Mouse (Mus musculus) embryonic facial prominence, embryonic 11.5 days (tissue): ENCODE measurements at regions not wholly inside any gene's neighbourhood (a gene's known extent, or its start where the extent isn't known, plus 50 kb on each side); places are given as distances from the start of the nearest gene placed in this dataset.

Source experiments
- ATAC-seq: fragments of 200-750 bp; cut with Nextera tagmentation; replicated peaks from 2 replicates; pipeline ENCODE4 v1.8.0; 2017; ENCODE audit warnings: low read depth; ENCODE audit not compliant: insufficient number of reproducible peaks, low FRiP score, low TSS enrichment
- DNase-seq: peaks from one replicate; pipeline ENCODE4 v3.0.0-alpha.2; 2015; ENCODE audit warnings: low spot score
- H3K27ac ChIP-seq: fragments of 300-500 bp; sonication (generic); replicated peaks from 2 replicates; pipeline ENCODE4 v1.5.1; 2014; ENCODE audit warnings: mild to moderate bottlenecking, low read depth, low read length, control low read depth
- H3K27me3 ChIP-seq: fragments of 300-500 bp; sonication (generic); 2 replicates; pipeline ENCODE4 v1.6.1; 2014; ENCODE audit warnings: mild to moderate bottlenecking, low read length, moderate library complexity, mixed read lengths; ENCODE audit not compliant: control insufficient read depth, insufficient read depth
- H3K36me3 ChIP-seq: fragments of 300-500 bp; sonication (generic); replicated peaks from 2 replicates; pipeline ENCODE4 v1.6.1; 2014; ENCODE audit warnings: low read depth, mild to moderate bottlenecking, low read length, moderate library complexity, mixed read lengths; ENCODE audit not compliant: control insufficient read depth, insufficient read depth
- H3K4me1 ChIP-seq: fragments of 300-500 bp; sonication (generic); 2 replicates; pipeline ENCODE4 v1.6.1; 2014; ENCODE audit warnings: low read length, mixed read lengths; ENCODE audit not compliant: control insufficient read depth, insufficient read depth
- H3K4me2 ChIP-seq: fragments of 300-500 bp; sonication (generic); 2 replicates; pipeline ENCODE4 v1.6.1; 2014; ENCODE audit warnings: low read depth, mild to moderate bottlenecking, control low read depth, low read length, moderate library complexity
- H3K4me3 ChIP-seq: fragments of 300-500 bp; sonication (generic); 2 replicates; pipeline ENCODE4 v1.5.1; 2014; ENCODE audit warnings: low read depth, low read length, control low read depth
- H3K9ac ChIP-seq: fragments of 300-500 bp; sonication (generic); replicated peaks from 2 replicates; pipeline ENCODE4 v1.6.1; 2014; ENCODE audit warnings: mild to moderate bottlenecking, control low read depth, low read length
- H3K9me3 ChIP-seq: fragments of 300-500 bp; sonication (generic); replicated peaks from 2 replicates; pipeline ENCODE4 v1.6.1; 2016; ENCODE audit warnings: mild to moderate bottlenecking, low read length, inconsistent platforms, mixed read lengths; ENCODE audit not compliant: control insufficient read depth
- WGBS: fragments of 180-500 bp; shearing (Covaris S2); extraction: QIAGEN DNeasy Blood & Tissue Kit; methylation state at CpG from one replicate; pipeline ENCODE4 v1.1.7; 2014; 5-methylcytosine and 5-hydroxymethylcytosine counted together

GRCm38 (mm10) chr5:119944371-119944770 is 111.9 kb downstream of the Tbx5 start:
- ATAC-seq, result no peak
- WGBS, result 44% methylated on average over 10 of the region's 10 CpGs
- H3K36me3 ChIP-seq, result no peaks in the 10 kb centered on the region
- H3K4me1 ChIP-seq, result no peaks in the 10 kb centered on the region
- no peak overlapping the region for H3K4me3 ChIP-seq
- no peak overlapping the region for H3K27ac ChIP-seq
- no peaks in the 10 kb centered on the region for H3K27me3 ChIP-seq
- no peak overlapping the region for H3K9ac ChIP-seq
- H3K4me2 ChIP-seq, result no peak overlapping the region
- no peaks in the 10 kb centered on the region for H3K9me3 ChIP-seq
- peak; percentile 70 for DNase-seq

- H3K9ac ChIP-seq, result no peak overlapping the region
- no peaks in the 10 kb centered on the region for H3K9me3 ChIP-seq
- DNase-seq (peak; percentile 26), ATAC-seq (no peak)
- WGBS, result 82% methylated on average over 4 of the region's 4 CpGs
- H3K4me3 ChIP-seq, result no peak overlapping the region
- H3K4me1 ChIP-seq, result no peaks in the 10 kb centered on the region
- no peaks in the 10 kb centered on the region for H3K27me3 ChIP-seq
- no peaks in the 10 kb centered on the region for H3K36me3 ChIP-seq
- no peak overlapping the region for H3K4me2 ChIP-seq
- H3K27ac ChIP-seq, result no peak overlapping the region
Measured at GRCm38 (mm10) chr5:119948399-119948798, 115.9 kb downstream of the Tbx5 start.

GRCm38 (mm10) chr5:119952085-119952484 is 119.6 kb downstream of the Tbx5 start:
- H3K36me3 ChIP-seq, result no peaks in the 10 kb centered on the region
- DNase-seq (no peak), ATAC-seq (no peak)
- H3K9ac ChIP-seq, result no peak overlapping the region
- 75% methylated on average over 2 of the region's 2 CpGs for WGBS
- H3K9me3 ChIP-seq, result no peaks in the 10 kb centered on the region
- no peaks in the 10 kb centered on the region for H3K27me3 ChIP-seq
- H3K27ac ChIP-seq, result no peak overlapping the region
- no peaks in the 10 kb centered on the region for H3K4me1 ChIP-seq
- H3K4me3 ChIP-seq, result no peak overlapping the region
- H3K4me2 ChIP-seq, result no peak overlapping the region

DNA sequence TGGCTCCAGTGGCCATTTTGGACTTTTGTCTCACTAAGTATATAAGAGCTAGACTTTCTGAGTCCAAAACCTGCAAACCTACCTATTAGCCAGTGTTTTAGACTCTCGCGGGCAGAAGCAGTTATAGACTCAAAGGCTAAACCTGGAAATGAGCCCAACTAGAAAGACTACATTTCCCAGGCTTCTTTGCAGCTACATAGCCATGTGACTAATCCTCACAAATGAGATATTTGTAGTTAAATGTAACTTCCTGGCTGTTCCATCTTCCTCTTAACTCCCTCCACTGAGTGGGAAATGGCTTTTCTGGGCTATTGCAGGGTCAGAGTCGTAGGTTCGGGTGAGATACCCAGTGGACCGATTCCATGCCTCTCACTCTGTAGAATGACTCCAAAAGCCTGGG is 120.7 kb downstream of the Tbx5 start:
- H3K4me1 ChIP-seq, result no peaks in the 10 kb centered on the region
- ATAC-seq (no peak), DNase-seq (no peak)
- no peak overlapping the region for H3K4me3 ChIP-seq
- no peaks in the 10 kb centered on the region for H3K36me3 ChIP-seq
- 84% methylated on average over 5 of the region's 5 CpGs for WGBS
- H3K27me3 ChIP-seq, result no peaks in the 10 kb centered on the region
- no peaks in the 10 kb centered on the region for H3K9me3 ChIP-seq
- no peak overlapping the region for H3K27ac ChIP-seq
- H3K9ac ChIP-seq, result no peak overlapping the region
- no peak overlapping the region for H3K4me2 ChIP-seq

DNA sequence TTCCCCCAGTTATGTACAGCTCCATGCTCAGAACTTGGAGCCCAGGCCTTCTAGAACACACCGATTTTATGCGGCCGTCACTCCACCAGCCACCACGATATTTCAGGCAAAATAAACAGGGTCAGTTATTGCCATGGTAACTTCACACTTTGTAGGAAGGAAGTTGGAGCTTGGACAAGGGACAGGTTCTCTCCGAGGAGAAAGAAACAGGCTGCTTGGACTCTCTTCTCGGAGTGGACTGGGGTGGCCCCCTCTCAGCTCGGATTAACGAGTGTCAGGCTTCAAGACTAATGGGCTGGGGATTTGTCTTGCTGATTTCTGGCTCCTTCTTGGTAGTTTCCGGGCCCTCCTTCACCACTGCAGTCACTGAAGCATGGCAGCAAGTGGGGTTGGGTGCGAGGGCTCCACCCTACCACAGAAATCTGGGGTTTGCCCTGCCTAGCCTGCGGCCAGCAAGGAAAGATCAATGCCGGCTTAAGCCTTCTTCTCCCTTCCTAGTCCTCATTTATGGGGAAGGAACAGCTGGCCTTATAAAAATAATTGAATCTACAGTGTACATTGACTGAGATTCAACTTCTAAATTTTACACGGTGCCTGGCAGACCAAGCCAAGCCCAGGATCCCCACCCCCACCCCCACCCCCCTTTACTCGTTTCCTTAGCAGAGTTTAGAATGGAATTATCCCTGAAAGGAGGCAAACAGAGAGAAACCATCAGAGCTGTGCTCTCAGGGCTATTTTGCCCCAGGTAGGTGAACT is 121.5 kb downstream of the Tbx5 start:
- no peaks in the 10 kb centered on the region for H3K36me3 ChIP-seq
- no peaks in the 10 kb centered on the region for H3K9me3 ChIP-seq
- H3K27me3 ChIP-seq, result no peaks in the 10 kb centered on the region
- WGBS, result 70% methylated on average over 14 of the region's 14 CpGs
- no peaks in the 10 kb centered on the region for H3K4me1 ChIP-seq
- H3K9ac ChIP-seq, result no peak overlapping the region
- DNase-seq (no peak), ATAC-seq (no peak)
- H3K4me2 ChIP-seq, result no peak overlapping the region
- H3K27ac ChIP-seq, result no peak overlapping the region
- H3K4me3 ChIP-seq, result no peak overlapping the region

DNA sequence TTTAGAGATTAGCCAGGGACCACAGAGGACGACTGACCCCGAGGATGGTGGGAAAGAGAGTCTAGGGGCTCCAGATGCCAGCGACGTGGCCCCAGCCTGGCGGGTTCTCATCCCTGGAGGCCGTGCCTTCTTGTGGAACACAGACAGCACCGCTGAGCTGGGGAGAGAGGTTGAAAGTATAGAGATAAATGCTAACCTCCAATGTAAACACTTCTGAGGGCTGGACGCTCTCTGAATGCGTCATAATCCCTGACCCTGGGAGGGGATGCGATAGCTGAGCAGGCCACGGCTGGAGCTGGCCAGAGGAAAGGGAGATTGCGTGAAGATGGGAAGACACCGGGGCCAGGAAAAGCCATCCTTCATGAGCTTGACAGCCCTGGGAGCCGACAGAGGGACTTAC is 126.5 kb downstream of the Tbx5 start:
- Histone ChIP-seq H3K9ac (no peak overlapping the region), H3K27ac (no peak overlapping the region), H3K4me3 (no peak overlapping the region), H3K4me2 (no peak overlapping the region), H3K9me3 (no peaks in the 10 kb centered on the region), H3K27me3 (no peaks in the 10 kb centered on the region), H3K4me1 (no peaks in the 10 kb centered on the region), H3K36me3 (no peaks in the 10 kb centered on the region)
- ATAC-seq (peak; percentile 23; the same call in 1 of the 2 replicates), DNase-seq (no peak)
- 32% methylated on average over 14 of the region's 14 CpGs for WGBS

DNA sequence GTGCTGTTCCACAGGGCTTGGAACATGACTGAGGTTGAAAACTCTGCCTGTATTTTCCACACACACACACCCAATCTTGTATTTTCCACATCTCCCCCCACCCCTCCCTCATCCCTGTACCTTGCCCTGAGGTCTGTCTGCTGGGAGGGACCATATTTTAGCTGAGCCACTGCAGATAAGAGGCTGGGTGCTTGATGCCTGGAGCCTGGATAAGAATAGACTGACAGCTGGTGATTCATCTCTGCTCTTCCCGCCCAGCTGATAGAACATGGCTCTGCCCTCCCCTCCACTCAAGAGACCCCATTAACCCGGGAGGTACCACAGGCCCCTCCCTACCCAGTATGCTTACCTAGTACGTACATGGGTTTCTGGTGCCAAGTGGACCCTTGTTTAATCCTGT is 132.3 kb downstream of the Tbx5 start:
- no peak for ATAC-seq
- WGBS, result 79% methylated on average over 3 of the region's 3 CpGs
- H3K27me3 ChIP-seq, result no peaks in the 10 kb centered on the region

GRCm38 (mm10) chr5:119971286-119971685 is 138.8 kb downstream of the Tbx5 start:
- Histone ChIP-seq H3K27me3 (no peaks in the 10 kb centered on the region), H3K4me3 (no peak overlapping the region), H3K9me3 (no peaks in the 10 kb centered on the region), H3K9ac (no peak overlapping the region), H3K27ac (no peak overlapping the region), H3K4me1 (no peaks in the 10 kb centered on the region), H3K36me3 (no peaks in the 10 kb centered on the region), H3K4me2 (no peak overlapping the region)
- ATAC-seq (no peak), DNase-seq (no peak)
- WGBS, result 88% methylated on average over 16 of the region's 16 CpGs

More for the DNA sequence above, 132.3 kb downstream of the Tbx5 start:
- no peaks in the 10 kb centered on the region for H3K36me3 ChIP-seq
- H3K27ac ChIP-seq, result no peak overlapping the region
- H3K9ac ChIP-seq, result no peak overlapping the region
- no peaks in the 10 kb centered on the region for H3K4me1 ChIP-seq
- H3K9me3 ChIP-seq, result no peaks in the 10 kb centered on the region
- no peak overlapping the region for H3K4me2 ChIP-seq
- no peak for DNase-seq
- H3K4me3 ChIP-seq, result no peak overlapping the region
